Mouse (Mus musculus) kidney, adult 2 months (tissue): ENCODE data around the gene Zfp934.
"Not testable (repeated sequence)": the region's sequence is repeated elsewhere in the genome, so short reads cannot be mapped to it uniquely, and the experiment has no call there.

Source experiments
- CTCF ChIP-seq: fragments of 200-500 bp; conservative IDR thresholded peaks from 2 replicates; pipeline ENCODE4 v1.5.1; 2011; ENCODE audit warnings: low read depth, mild to moderate bottlenecking, control low read depth, low read length, moderate library complexity, mixed read lengths; ENCODE audit not compliant: insufficient read depth, insufficient read length
- POLR2A ChIP-seq: fragments of 200-500 bp; IDR thresholded peaks from one replicate; pipeline ENCODE4 v1.6.1; 2011; ENCODE audit warnings: low read depth, low read length, control low read depth

- TF ChIP-seq CTCF, POLR2A: not testable (repeated sequence)
Measured at GRCm38 (mm10) chr13:62558189-62559110, 12.5 kb downstream of the Zfp934 start, which contains the start of gene Zfp935.
